Mouse (Mus musculus): ENCODE results near the gene Tmco1. TPM values are rescaled to one million over a fixed set of nuclear protein-coding genes. Genes with fewer than 3 reads are reported as not detected.

The Tmco1 gene
- polyA plus RNA-seq, 1 experiment: 59.8 TPM

DNA sequence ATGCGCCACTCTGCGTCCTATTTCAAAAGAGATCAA, 23.0 kb upstream of the Tmco1 start, which contains the start of gene Uck2:
Uck2 (minus strand) TSS at position 1 of the 36 bp plus-strand sequence.
- peaks cover 43% of the 10 kb centered on the region for H3K79me3 ChIP-seq (ENCODE audit: low read depth)
- H3K27me3 ChIP-seq (ENCODE audit: control insufficient read depth, insufficient read depth, insufficient read length): no peaks in the 10 kb centered on the region
- H3ac ChIP-seq (ENCODE audit: control insufficient read depth, insufficient read length, low read depth): peak within 1 kb of the TSS; percentile 72
- no peak for TF ChIP-seq MYOD1 (IDR thresholded peaks at IDR 0.05; ENCODE audit: control insufficient read depth, insufficient read length, low read depth)
- TF ChIP-seq MYOG (IDR thresholded peaks at IDR 0.05; ENCODE audit: control insufficient read depth, extremely low read depth, insufficient read length): no peak
- no peak for TF ChIP-seq USF1 (IDR thresholded peaks at IDR 0.05; ENCODE audit: low read depth)
- no peak for TF ChIP-seq MAX (IDR thresholded peaks at IDR 0.05)
- no peak for TF ChIP-seq CEBPB (IDR thresholded peaks at IDR 0.05; ENCODE audit: low read depth)
- TF ChIP-seq CTCF (IDR thresholded peaks at IDR 0.05; ENCODE audit: control insufficient read depth, insufficient read depth, insufficient read length): no peak
- peaks cover 48% of the 10 kb centered on the region for H3K79me2 ChIP-seq (ENCODE audit: control insufficient read depth, insufficient read depth)
- H3K36me3 ChIP-seq (ENCODE audit: control insufficient read depth, insufficient read depth): peaks cover 14% of the 10 kb centered on the region
- H3K4me3 ChIP-seq (ENCODE audit: insufficient read depth, poor library complexity, severe bottlenecking): peak within 1 kb of the TSS; percentile 87

DNA sequence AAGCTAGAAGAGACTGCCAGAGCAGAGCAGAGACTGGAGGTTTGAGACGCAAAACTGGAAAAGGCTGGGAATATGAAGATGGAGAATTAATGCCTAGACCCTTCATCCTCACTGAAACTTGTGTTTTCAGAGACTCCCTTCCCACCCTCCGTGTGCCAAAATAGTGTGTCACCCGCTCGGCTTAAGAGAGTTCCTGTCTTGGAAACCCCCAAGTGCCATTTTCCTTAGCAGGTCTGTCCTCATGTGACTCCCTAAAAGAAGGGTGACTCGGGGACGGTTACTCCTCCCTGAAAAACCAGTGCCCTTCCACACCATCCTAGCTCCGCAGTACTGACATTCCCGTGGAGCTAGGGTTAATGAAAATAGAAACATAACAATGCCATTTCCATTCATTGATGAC, 22.8 kb upstream of the Tmco1 start:
- H3K27me3 ChIP-seq (ENCODE audit: control insufficient read depth, insufficient read depth, insufficient read length): no peaks in the 10 kb centered on the region
- peaks cover 46% of the 10 kb centered on the region for H3K79me2 ChIP-seq (ENCODE audit: control insufficient read depth, insufficient read depth)
- TF ChIP-seq MYOG (IDR thresholded peaks at IDR 0.05; ENCODE audit: control insufficient read depth, extremely low read depth, insufficient read length): no peak
- no peak for TF ChIP-seq CTCF (IDR thresholded peaks at IDR 0.05; ENCODE audit: control insufficient read depth, insufficient read depth, insufficient read length)
- no peak for TF ChIP-seq FOSL1 (IDR thresholded peaks at IDR 0.05; ENCODE audit: insufficient read depth, low read length, poor library complexity, severe bottlenecking)
- no peak for TF ChIP-seq MAX (IDR thresholded peaks at IDR 0.05)
- no peak for TF ChIP-seq CEBPB (IDR thresholded peaks at IDR 0.05; ENCODE audit: low read depth)
- no peak for TF ChIP-seq MYOD1 (IDR thresholded peaks at IDR 0.05; ENCODE audit: control insufficient read depth, insufficient read length, low read depth)
- H3K36me3 ChIP-seq (ENCODE audit: control insufficient read depth, insufficient read depth): peaks cover 12% of the 10 kb centered on the region
- peaks cover 41% of the 10 kb centered on the region for H3K79me3 ChIP-seq (ENCODE audit: low read depth)
- H3ac ChIP-seq (ENCODE audit: control insufficient read depth, insufficient read length, low read depth): no peak overlapping the region
- H3K4me3 ChIP-seq (ENCODE audit: insufficient read depth, poor library complexity, severe bottlenecking): peak overlapping the region; percentile 87

DNA sequence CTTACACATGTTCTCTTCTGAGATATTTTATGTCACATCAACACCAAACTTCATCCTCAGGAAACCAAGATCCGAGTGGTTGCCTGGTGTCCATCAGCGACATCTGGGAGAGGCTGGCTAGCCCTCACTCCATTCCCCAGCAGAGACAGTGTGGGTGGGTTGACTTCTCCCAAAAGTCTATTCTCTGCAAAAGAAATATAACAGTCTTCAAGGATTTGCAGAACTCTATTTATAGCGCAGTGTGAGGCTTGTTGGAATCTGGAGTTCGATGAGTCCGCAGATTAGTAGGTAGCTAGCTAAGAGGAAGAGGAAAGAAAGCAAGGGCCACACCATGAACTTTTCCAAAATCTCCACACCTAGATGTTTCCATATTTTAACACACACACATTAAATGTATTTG, 21.0 kb upstream of the Tmco1 start:
- H3ac ChIP-seq (ENCODE audit: control insufficient read depth, insufficient read length, low read depth): no peak overlapping the region
- H3K79me2 ChIP-seq (ENCODE audit: control insufficient read depth, insufficient read depth): peaks cover 28% of the 10 kb centered on the region
- H3K27me3 ChIP-seq (ENCODE audit: control insufficient read depth, insufficient read depth, insufficient read length): no peaks in the 10 kb centered on the region
- no peak overlapping the region for H3K4me3 ChIP-seq (ENCODE audit: insufficient read depth, poor library complexity, severe bottlenecking)
- peaks cover 23% of the 10 kb centered on the region for H3K79me3 ChIP-seq (ENCODE audit: low read depth)
- H3K36me3 ChIP-seq (ENCODE audit: control insufficient read depth, insufficient read depth): peaks cover 3% of the 10 kb centered on the region
- TF ChIP-seq CTCF (IDR thresholded peaks at IDR 0.05; ENCODE audit: control insufficient read depth, insufficient read depth, insufficient read length): no peak
- TF ChIP-seq MYOD1 (IDR thresholded peaks at IDR 0.05; ENCODE audit: control insufficient read depth, insufficient read length, low read depth): no peak
- TF ChIP-seq FOSL1 (IDR thresholded peaks at IDR 0.05; ENCODE audit: insufficient read depth, low read length, poor library complexity, severe bottlenecking): no peak
- TF ChIP-seq MYOG (IDR thresholded peaks at IDR 0.05; ENCODE audit: control insufficient read depth, extremely low read depth, insufficient read length): no peak
- TF ChIP-seq MAX (IDR thresholded peaks at IDR 0.05): no peak
- TF ChIP-seq CEBPB (IDR thresholded peaks at IDR 0.05; ENCODE audit: low read depth): no peak
- no peak for TF ChIP-seq USF1 (IDR thresholded peaks at IDR 0.05; ENCODE audit: low read depth)

DNA sequence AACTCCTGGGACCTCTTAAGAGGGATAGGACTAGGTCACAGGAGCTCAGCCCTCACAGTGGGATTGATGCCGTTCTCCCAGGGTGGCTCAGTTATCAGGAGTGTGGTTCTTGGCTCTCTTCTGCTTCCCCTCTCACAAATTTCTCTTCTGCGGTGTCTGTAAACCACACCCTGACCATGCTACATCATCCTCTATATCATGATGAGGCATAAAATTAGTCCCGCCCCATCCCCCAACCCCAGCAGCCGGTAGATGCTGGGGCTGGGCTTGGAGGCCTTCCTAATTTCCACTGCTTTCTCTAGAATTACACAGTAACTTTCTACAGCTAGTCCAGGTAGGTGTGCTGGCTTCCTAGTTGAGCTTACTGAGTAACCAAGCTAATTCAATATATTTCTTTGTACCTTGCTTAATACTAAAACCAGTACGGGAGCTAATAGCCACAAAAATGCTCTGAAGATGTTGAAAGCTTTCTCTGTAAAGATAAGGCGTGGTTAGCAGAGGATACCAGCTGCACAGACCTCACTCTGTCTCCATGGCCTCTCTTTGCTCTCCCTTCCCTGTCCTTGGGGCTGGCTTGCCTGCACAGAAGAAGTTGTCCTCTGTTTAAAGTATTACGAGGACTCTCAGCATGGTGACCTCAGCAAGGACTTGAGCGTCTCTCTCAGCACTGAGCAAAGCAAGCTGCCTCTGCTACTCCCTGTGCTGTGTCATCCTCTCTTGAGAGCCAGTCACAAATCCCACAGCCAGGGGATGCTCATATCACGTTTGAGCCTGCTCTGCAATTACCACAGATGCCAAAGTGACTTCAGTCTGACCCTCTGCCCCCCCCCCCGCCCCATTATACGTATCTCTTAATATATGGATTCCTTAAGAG, 19.3 kb upstream of the Tmco1 start:
- Histone ChIP-seq H3K79me3 (ENCODE audit: low read depth) (peaks cover 6% of the 10 kb centered on the region), H3ac (ENCODE audit: control insufficient read depth, insufficient read length, low read depth) (peak overlapping the region; percentile 61), H3K27me3 (ENCODE audit: control insufficient read depth, insufficient read depth, insufficient read length) (no peaks in the 10 kb centered on the region), H3K36me3 (ENCODE audit: control insufficient read depth, insufficient read depth) (no peaks in the 10 kb centered on the region), H3K4me3 (ENCODE audit: insufficient read depth, poor library complexity, severe bottlenecking) (no peak overlapping the region), H3K79me2 (ENCODE audit: control insufficient read depth, insufficient read depth) (peaks cover 10% of the 10 kb centered on the region)
- TF ChIP-seq MAX (IDR thresholded peaks at IDR 0.05) (no peak), CEBPB (IDR thresholded peaks at IDR 0.05; ENCODE audit: low read depth) (peak; percentile 3), USF1 (IDR thresholded peaks at IDR 0.05; ENCODE audit: low read depth) (no peak), MYOG (IDR thresholded peaks at IDR 0.05; ENCODE audit: control insufficient read depth, extremely low read depth, insufficient read length) (no peak), MYOD1 (IDR thresholded peaks at IDR 0.05; ENCODE audit: control insufficient read depth, insufficient read length, low read depth) (peak; percentile 3)

DNA sequence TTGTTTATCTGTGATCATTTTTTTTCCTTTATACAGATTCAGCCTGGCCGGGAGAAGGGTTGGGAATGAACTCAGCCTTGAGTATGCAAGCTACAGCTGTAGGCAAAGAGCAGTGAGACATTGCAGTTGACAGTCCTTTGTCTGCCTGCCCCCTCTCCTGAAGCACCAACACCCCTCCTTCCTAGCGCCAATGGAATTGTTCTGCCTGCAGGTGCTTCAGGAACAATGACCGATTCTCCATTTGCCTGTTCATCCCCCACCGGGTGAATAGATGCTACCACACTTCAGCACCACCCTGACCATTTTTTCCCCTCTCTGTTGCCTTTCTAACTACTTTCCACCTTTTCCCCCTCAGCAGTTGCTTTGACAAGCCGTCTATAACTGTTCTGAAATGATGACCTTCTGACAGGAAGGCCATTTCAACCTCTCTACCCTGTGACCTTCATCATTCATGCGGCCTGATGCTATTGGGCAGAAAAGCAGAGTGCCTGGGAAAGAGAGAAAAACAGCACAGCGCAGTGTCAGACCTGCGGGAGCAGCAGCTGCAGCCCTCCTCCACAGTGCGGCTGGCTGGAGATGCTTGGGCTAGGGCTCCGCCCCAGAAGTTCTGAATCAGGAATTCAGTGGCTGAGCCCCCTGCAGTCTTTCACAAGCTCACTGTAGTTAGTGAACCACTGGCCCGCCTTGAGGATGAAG, 18.5 kb upstream of the Tmco1 start:
- Histone ChIP-seq H3K79me3 (ENCODE audit: low read depth) (no peaks in the 10 kb centered on the region), H3K79me2 (ENCODE audit: control insufficient read depth, insufficient read depth) (peaks cover 2% of the 10 kb centered on the region), H3K4me3 (ENCODE audit: insufficient read depth, poor library complexity, severe bottlenecking) (no peak overlapping the region), H3ac (ENCODE audit: control insufficient read depth, insufficient read length, low read depth) (peak overlapping the region; percentile 8), H3K36me3 (ENCODE audit: control insufficient read depth, insufficient read depth) (no peaks in the 10 kb centered on the region), H3K27me3 (ENCODE audit: control insufficient read depth, insufficient read depth, insufficient read length) (no peaks in the 10 kb centered on the region)
- TF ChIP-seq MYOG (IDR thresholded peaks at IDR 0.05; ENCODE audit: control insufficient read depth, extremely low read depth, insufficient read length) (no peak), CTCF (IDR thresholded peaks at IDR 0.05; ENCODE audit: control insufficient read depth, insufficient read depth, insufficient read length) (no peak), MYOD1 (IDR thresholded peaks at IDR 0.05; ENCODE audit: control insufficient read depth, insufficient read length, low read depth) (peak; percentile 70)

DNA sequence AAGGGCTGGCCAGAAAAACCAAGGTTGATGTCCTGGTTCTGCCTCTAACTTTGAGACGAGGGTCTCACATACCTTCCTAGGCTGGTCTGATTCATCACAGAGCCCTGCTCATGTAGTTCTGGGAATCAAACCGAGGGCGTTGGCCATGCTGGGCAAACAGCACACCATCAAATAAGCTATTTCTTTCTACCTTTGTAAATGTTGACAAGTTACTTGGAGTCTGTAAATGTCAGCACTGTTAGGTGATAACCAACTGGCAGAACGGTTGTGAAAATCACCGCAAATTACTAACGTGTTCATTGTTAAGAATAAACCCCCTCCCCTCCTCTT, 17.9 kb upstream of the Tmco1 start:
- no peaks in the 10 kb centered on the region for H3K36me3 ChIP-seq (ENCODE audit: control insufficient read depth, insufficient read depth)
- H3K79me3 ChIP-seq (ENCODE audit: low read depth): no peaks in the 10 kb centered on the region
- H3K79me2 ChIP-seq (ENCODE audit: control insufficient read depth, insufficient read depth): no peaks in the 10 kb centered on the region
- TF ChIP-seq CEBPB (IDR thresholded peaks at IDR 0.05; ENCODE audit: low read depth) (no peak), FOSL1 (IDR thresholded peaks at IDR 0.05; ENCODE audit: insufficient read depth, low read length, poor library complexity, severe bottlenecking) (no peak), USF1 (IDR thresholded peaks at IDR 0.05; ENCODE audit: low read depth) (no peak)
- no peak overlapping the region for H3K4me3 ChIP-seq (ENCODE audit: insufficient read depth, poor library complexity, severe bottlenecking)
- H3K27me3 ChIP-seq (ENCODE audit: control insufficient read depth, insufficient read depth, insufficient read length): no peaks in the 10 kb centered on the region
- H3ac ChIP-seq (ENCODE audit: control insufficient read depth, insufficient read length, low read depth): no peak overlapping the region

Measured in C2C12 (cell line).